Mouse (Mus musculus) neural tube, embryonic 13.5 days (tissue): ENCODE results near the gene Thnsl1. TPM values are rescaled to one million over a fixed set of nuclear protein-coding genes. Genes with fewer than 3 reads are reported as not detected.
"Not testable (repeated sequence)": the region's sequence is repeated elsewhere in the genome, so short reads cannot be mapped to it uniquely, and the experiment has no call there.

Source experiments
- ATAC-seq: fragments of 200-750 bp; cut with Nextera tagmentation; 2 replicates; pipeline ENCODE4 v1.8.0; 2017; ENCODE audit warnings: low read depth, mild to moderate bottlenecking, moderate TSS enrichment, moderate library complexity
- H3K27ac ChIP-seq: fragments of 300-500 bp; sonication (generic); replicated peaks from 2 replicates; pipeline ENCODE4 v1.5.1; 2015; ENCODE audit warnings: moderate library complexity, mild to moderate bottlenecking, inconsistent platforms
- H3K27me3 ChIP-seq: fragments of 300-500 bp; sonication (generic); 2 replicates; pipeline ENCODE4 v1.6.1; 2015; ENCODE audit warnings: mild to moderate bottlenecking, inconsistent platforms
- H3K36me3 ChIP-seq: fragments of 300-500 bp; sonication (generic); 2 replicates; pipeline ENCODE4 v1.6.1; 2015; ENCODE audit warnings: mild to moderate bottlenecking, inconsistent platforms
- H3K4me1 ChIP-seq: fragments of 300-500 bp; sonication (generic); replicated peaks from 2 replicates; pipeline ENCODE4 v1.6.1; 2015; ENCODE audit warnings: inconsistent platforms
- H3K4me2 ChIP-seq: fragments of 300-500 bp; sonication (generic); 2 replicates; pipeline ENCODE4 v1.6.1; 2015; ENCODE audit warnings: inconsistent platforms, mild to moderate bottlenecking, moderate library complexity
- H3K4me3 ChIP-seq: fragments of 300-500 bp; sonication (generic); 2 replicates; pipeline ENCODE4 v1.5.1; 2015; ENCODE audit warnings: mild to moderate bottlenecking, inconsistent platforms
- H3K9ac ChIP-seq: fragments of 300-500 bp; sonication (generic); 2 replicates; pipeline ENCODE4 v1.6.1; 2015; ENCODE audit warnings: moderate library complexity, mild to moderate bottlenecking, inconsistent platforms
- H3K9me3 ChIP-seq: fragments of 300-500 bp; sonication (generic); 2 replicates; pipeline ENCODE4 v1.6.1; 2016; ENCODE audit warnings: inconsistent platforms
- WGBS: fragments of 180-500 bp; shearing (Covaris S2); methylation state at CpG from one replicate; pipeline ENCODE4 v1.1.7; 2015; 5-methylcytosine and 5-hydroxymethylcytosine counted together
- polyA plus RNA-seq: library from polyadenylated mRNA; unstranded; fragments of >200 nt; fragmentation: Nextera tagmentation; extraction: Ambion mirVana; gene quantifications from 2 replicates; pipeline ENCODE4 v1.2.1, GENCODE M21; 2015

The Thnsl1 gene
- polyA plus RNA-seq, 1 experiment from 2014 or later = 19.3 TPM

DNA sequence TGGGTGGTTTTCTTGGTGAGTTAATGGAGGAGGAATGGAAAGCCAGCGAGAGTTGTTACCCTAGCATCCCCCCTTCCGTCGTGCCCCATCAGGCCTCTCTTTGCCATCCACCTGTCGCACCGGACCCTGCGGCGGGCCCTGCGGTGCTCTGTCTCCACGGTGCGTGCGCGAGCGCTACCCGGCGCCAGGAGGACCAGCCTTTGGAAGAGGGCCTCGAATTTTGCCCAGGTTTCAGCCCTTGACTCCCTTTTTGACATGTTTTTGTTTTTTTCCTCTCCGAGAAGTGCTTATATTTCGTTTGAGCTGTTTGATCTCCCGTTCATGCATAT lies 271 bp downstream of the Thnsl1 start:
- peak overlapping the region; percentile 69 for H3K4me2 ChIP-seq
- peaks cover 23% of the 10 kb centered on the region for H3K4me1 ChIP-seq
- WGBS = 0% methylated on average over 19 of the region's 19 CpGs
- H3K4me3 ChIP-seq = peak overlapping the region; percentile 71
- no peaks in the 10 kb centered on the region for H3K27me3 ChIP-seq
- H3K36me3 ChIP-seq = no peaks in the 10 kb centered on the region
- peak; percentile 95 for ATAC-seq
- H3K9me3 ChIP-seq = no peaks in the 10 kb centered on the region
- peak overlapping the region; percentile 73 for H3K9ac ChIP-seq
- H3K27ac ChIP-seq = peak overlapping the region; percentile 85

DNA sequence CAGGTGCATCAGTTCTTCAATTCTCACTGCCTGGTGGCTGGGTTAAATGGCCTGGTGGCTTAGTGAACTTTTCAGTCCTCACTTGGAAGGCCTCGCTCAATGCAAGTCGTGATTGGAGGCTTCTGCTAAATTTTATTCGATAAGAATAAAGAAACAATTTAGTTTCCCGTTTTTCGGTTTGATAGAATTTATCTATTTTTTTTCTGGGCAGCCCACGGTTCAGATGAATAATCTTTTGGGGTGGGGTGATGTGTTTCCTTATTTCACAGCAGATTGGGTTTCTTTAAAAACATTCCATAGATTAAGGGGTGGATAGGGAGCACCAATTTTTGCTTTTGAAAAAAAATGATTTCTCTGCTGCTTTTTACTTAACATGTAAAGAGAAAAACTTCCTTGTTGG lies 754 bp downstream of the Thnsl1 start:
- peak overlapping the region; percentile 85; the same call in 1 of the 2 replicates for H3K27ac ChIP-seq
- peaks cover 23% of the 10 kb centered on the region for H3K4me1 ChIP-seq
- no peaks in the 10 kb centered on the region for H3K27me3 ChIP-seq
- H3K4me3 ChIP-seq = peak overlapping the region; percentile 71
- peak overlapping the region; percentile 69 for H3K4me2 ChIP-seq
- peak overlapping the region; percentile 73 for H3K9ac ChIP-seq
- H3K36me3 ChIP-seq = 0 out of 2 replicates have a peak, but pooled peaks cover 1% of the 10 kb centered on the region
- H3K9me3 ChIP-seq = no peaks in the 10 kb centered on the region
- no peak for ATAC-seq
- 44% methylated on average over 6 of the region's 6 CpGs for WGBS

DNA sequence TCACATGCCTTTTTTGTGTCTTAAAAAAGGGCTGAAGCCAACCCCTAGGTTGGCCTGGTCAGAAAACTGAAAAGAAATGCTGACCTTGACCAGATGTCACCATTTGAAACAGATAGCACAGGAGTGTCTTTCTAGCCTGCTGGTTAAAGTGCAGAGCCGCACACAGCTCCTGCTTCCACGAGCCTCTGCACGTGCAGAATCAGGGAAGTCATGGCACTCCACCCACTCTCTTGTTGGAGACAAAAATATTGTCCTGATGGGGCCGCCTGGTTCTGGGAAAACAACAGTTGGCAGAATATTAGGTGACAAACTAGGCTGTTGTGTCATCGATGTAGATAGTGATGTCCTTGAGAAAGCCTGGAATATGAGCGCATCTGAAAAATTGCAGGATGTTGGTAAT lies 5.8 kb downstream of the Thnsl1 start:
- no peak overlapping the region for H3K4me2 ChIP-seq
- H3K27me3 ChIP-seq = no peaks in the 10 kb centered on the region
- WGBS = 85% methylated on average over 6 of the region's 6 CpGs

DNA sequence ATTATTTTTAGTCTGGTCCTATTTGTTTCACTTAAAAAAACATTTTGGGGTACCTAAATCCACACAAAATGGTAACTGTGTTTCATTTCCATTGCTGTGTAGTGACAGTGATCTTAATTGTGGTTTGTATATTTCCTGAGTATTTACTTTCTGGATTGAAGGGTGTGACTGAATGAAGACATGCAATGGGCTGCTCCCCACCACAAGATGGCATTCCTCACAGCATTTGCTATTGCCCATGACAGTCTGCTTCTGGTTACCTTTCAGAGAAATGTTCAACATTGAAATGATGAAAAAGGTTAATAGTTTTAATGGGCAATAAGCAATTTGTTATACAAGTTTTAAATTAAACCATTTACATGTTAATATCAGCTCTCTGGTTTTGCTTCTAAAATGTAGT lies 8.8 kb downstream of the Thnsl1 start:
- Histone ChIP-seq H3K9me3 (no peaks in the 10 kb centered on the region), H3K4me2 (no peak overlapping the region), H3K4me1 (no peaks in the 10 kb centered on the region), H3K27me3 (no peaks in the 10 kb centered on the region), H3K36me3 (peaks cover 48% of the 10 kb centered on the region), H3K27ac (no peak overlapping the region), H3K4me3 (no peak overlapping the region), H3K9ac (no peak overlapping the region)
- ATAC-seq = no peak

More for the DNA sequence above, 5.8 kb downstream of the Thnsl1 start:
- no peak overlapping the region for H3K27ac ChIP-seq
- no peak overlapping the region for H3K4me3 ChIP-seq
- no peak for ATAC-seq
- H3K9ac ChIP-seq = no peak overlapping the region
- H3K4me1 ChIP-seq = peaks cover 13% of the 10 kb centered on the region
- peaks cover 38% of the 10 kb centered on the region for H3K36me3 ChIP-seq
- no peaks in the 10 kb centered on the region for H3K9me3 ChIP-seq

DNA sequence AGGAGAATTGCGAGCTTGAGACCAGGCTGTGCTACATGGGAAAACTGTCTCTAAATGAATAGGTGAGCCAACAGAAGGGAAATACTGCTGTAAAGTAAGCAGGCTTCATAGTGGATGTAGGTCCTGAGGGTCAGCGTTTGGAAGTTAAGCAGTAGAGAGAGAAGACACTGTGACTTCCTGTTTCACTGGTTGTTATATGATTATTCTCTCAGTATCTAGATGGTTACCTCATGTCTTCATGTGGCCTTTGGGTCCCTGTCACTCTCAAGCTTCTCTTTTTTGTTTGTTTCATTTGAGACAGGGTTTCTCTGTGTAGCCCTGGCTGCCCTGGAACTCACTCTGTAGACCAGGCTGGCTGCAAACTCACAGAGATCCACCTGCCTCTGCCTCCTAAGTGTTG lies 9.8 kb downstream of the Thnsl1 start:
- whole genome bisulfite sequencing = 92% methylated on average over 2 of the region's 2 CpGs

DNA sequence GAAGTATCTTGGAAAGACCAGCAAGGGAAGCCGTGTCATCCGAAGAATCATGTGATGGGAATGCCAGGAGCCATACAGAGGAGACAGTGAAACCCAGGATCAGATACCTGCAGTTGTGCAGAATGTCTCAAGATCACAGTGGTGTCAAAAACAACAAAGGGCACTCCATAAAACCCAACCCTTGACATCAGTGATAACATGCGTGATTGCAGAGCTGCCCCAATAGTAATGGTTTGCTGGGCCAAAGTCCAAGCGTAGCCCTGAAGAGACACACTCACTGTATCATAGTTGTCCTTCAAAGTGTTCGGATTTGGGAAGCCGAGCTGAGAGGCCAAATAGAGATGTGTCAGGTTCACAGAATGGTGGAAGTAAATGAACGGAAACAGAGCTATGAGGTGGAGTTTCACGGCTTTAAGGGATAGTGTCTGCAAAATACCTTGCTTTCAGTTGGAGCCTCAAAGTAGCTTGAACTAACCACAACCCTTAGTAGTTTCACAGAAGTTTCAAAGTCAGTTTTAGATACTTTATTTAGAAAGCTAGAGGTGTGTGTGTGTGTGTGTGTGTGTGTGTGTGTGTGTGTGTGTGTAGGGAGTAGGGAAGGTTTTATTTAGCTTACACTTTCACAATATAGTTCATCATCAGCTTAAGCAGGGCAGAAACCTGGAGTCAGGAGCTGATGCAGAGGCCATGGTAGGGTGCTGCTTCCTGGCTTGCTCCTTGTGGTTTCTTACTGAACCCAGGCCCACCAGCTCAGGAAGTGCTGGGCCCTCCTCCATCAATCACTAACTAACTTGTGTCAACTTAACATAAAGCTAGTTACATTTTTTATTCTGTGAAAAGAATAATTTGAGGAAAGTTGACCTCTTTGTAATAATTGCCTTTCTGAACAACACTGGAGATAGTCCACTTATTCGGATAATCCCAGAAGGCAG lies 17.2 kb downstream of the Thnsl1 start:
- H3K36me3 ChIP-seq = 0 out of 2 replicates have a peak, but pooled peaks cover 5% of the 10 kb centered on the region
- H3K4me3 ChIP-seq = no peak overlapping the region
- H3K4me1 ChIP-seq = no peaks in the 10 kb centered on the region
- H3K27me3 ChIP-seq = no peaks in the 10 kb centered on the region
- no peak for ATAC-seq
- no peak overlapping the region for H3K27ac ChIP-seq
- no peak overlapping the region for H3K4me2 ChIP-seq
- H3K9me3 ChIP-seq = no peaks in the 10 kb centered on the region
- WGBS = 93% methylated on average over 9 of the region's 9 CpGs
- H3K9ac ChIP-seq = no peak overlapping the region

More for the DNA sequence above, 9.8 kb downstream of the Thnsl1 start:
- Histone ChIP-seq H3K27ac (no peak overlapping the region), H3K27me3 (no peaks in the 10 kb centered on the region), H3K36me3 (peaks cover 48% of the 10 kb centered on the region), H3K4me3 (no peak overlapping the region), H3K4me1 (no peaks in the 10 kb centered on the region), H3K9me3 (no peaks in the 10 kb centered on the region), H3K9ac (no peak overlapping the region), H3K4me2 (no peak overlapping the region)
- ATAC-seq = no peak

DNA sequence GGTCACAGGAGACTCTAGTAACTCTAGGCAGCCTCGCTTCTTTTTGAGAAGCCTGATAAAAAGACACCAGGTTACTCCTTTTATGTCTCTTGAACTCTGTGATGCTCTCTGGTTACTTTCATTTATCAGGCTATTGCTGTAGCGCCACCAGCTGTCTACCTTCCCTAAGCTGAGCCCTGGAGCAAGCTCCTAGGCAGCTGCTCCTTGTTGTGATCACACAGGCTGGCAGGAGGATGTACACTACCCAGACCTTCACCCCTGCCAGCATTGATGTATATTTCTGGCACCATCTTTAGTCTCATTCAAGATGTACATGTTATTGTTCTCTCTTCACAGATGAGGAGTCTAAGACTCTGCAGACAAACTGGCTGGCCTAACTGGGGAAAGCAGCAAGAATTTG lies 24.8 kb downstream of the Thnsl1 start:
- no peak for ATAC-seq
- Histone ChIP-seq H3K4me2 (no peak overlapping the region), H3K27ac (no peak overlapping the region), H3K4me3 (no peak overlapping the region), H3K4me1 (no peaks in the 10 kb centered on the region), H3K36me3 (no peaks in the 10 kb centered on the region), H3K27me3 (no peaks in the 10 kb centered on the region), H3K9ac (no peak overlapping the region), H3K9me3 (no peaks in the 10 kb centered on the region)
- WGBS = 62% methylated on average over 2 of the region's 2 CpGs

DNA sequence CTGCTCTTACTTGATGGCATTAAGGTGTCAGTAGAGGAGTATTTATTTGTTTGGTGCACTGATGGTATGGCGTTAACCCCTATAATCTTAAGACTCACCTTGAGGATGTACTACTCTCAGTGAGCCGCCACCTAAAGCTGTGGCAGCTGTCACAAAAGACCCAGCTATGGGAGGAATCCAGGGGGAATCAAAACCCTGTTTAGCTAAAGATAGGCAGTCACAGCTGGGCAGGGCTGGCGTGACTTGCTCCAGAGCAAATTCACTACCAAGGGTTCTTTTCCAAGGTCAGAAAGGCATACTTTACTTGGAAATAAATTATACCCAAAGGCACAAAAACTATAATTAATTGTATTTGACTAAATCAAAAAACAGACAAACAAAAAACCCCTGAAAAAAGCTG lies 25.6 kb downstream of the Thnsl1 start:
- 81% methylated on average over 3 of the region's 3 CpGs for WGBS
- no peaks in the 10 kb centered on the region for H3K4me1 ChIP-seq
- H3K27ac ChIP-seq = no peak overlapping the region
- H3K4me2 ChIP-seq = no peak overlapping the region
- no peak overlapping the region for H3K9ac ChIP-seq
- H3K9me3 ChIP-seq = no peaks in the 10 kb centered on the region
- no peaks in the 10 kb centered on the region for H3K36me3 ChIP-seq
- no peak for ATAC-seq
- H3K4me3 ChIP-seq = no peak overlapping the region
- H3K27me3 ChIP-seq = no peaks in the 10 kb centered on the region

DNA sequence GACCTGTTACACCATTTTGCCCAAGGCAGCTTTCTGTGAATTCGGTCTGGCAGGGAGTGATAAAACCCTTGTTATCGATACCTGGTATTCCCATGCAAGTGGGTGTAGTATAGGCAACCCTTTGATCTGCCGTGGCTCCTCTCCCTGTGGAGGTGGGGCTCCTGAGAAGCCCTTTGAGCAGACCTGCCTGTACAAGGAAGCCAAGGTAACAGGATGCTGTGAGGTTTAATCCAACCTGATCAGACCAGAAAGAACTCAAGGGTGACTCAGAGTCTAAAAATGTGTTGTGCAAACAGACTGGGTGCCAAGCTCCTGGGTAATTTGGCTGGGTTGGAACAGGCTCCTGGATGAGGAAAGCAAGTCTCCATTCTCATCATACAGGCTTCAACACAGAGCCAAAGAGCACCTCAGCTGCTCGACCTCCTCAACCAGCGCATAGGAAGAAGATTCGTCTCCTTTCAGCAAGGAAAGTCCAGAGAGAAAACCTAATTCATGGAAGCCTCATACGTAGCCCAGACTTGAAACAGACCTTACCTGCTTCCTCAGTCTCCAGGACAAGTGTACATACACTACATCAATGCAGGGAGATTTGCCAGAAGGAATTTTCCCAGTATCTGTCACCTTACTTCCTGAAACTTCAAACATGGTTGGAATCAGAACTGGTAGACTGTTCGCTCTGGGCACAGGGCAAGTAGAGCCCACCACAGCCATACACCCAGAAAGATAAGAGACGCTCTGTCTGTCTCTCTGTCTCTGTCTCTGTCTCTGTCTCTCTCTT lies 29.5 kb downstream of the Thnsl1 start:
- H3K27me3 ChIP-seq = no peaks in the 10 kb centered on the region
- H3K4me2 ChIP-seq = no peak overlapping the region
- no peak overlapping the region for H3K4me3 ChIP-seq
- H3K9me3 ChIP-seq = no peaks in the 10 kb centered on the region
- H3K36me3 ChIP-seq = no peaks in the 10 kb centered on the region
- H3K9ac ChIP-seq = no peak overlapping the region
- no peak overlapping the region for H3K27ac ChIP-seq
- no peak for ATAC-seq
- 80% methylated on average over 9 of the region's 9 CpGs for WGBS
- H3K4me1 ChIP-seq = no peaks in the 10 kb centered on the region

DNA sequence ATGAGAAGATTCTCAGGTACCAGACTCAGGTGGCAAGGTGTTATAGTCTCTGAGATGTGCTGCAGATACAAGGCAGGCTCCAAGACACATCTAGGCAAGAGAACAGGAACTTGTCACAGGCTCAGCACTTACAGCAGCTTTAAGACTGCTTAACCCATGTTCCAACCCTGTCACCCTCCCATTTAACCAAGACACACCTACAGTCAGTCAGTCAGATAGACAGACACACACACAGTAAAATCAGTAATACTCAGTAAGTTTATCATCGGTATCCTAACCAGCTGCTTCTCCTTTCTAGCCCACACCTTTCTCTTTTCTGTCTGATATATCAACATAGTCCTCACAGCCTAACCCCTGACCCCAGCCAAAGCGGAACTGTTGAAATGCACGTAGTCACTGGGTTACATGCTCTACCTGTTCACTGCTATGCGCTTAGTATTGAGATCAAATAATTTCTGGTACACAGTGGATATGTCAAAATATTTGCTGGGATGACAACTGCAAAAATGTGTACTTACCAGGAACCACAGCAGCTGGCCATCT lies 30.4 kb downstream of the Thnsl1 start:
- Histone ChIP-seq H3K4me2 (no peak overlapping the region), H3K4me1 (no peaks in the 10 kb centered on the region), H3K27ac (no peak overlapping the region), H3K4me3 (no peak overlapping the region), H3K9ac (no peak overlapping the region), H3K36me3 (no peaks in the 10 kb centered on the region), H3K9me3 (no peaks in the 10 kb centered on the region), H3K27me3 (no peaks in the 10 kb centered on the region)
- WGBS = 97% methylated on average over 4 of the region's 4 CpGs
- no peak for ATAC-seq

DNA sequence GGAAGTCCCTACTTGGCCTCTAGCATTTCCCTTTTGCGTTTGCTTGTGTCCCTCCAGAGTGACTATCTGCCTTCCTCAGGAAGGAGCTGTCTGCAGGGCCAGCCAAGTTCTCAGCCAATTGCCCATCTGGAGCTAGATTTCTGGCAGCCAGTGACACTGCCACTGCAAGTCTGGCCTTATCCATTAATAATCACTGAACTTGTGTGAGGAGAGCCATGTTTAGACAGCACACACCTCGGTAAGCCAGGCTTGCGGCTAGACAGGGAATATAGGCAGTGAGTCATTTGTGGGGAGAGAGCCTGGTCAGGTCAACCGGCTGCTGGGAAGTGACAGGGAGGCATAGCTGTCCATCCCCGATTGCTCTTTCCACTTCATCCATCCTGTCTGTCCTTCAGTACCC lies 31.3 kb downstream of the Thnsl1 start:
- 86% methylated on average over 5 of the region's 5 CpGs for WGBS

DNA sequence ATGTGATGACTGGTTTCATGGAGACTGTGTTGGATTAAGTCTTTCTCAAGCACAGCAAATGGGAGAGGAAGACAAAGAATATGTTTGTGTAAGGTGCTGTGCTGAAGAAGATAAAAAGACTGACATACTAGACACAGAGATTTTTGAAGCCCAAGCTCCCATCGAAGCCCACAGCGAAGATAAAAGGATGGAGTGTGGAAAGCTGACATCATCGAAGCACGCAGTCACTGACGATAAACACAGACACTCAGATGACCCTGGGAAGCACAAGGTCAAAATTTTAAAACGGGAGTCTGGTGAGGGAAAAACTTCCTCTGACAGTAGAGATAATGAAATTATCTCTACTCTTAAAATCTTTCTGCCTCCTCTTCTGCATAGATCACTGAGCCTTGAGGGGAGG lies 38.6 kb downstream of the Thnsl1 start:
- not testable (repeated sequence) for H3K4me2 ChIP-seq, H3K27ac ChIP-seq, H3K9me3 ChIP-seq, H3K9ac ChIP-seq, H3K4me1 ChIP-seq, H3K4me3 ChIP-seq, H3K27me3 ChIP-seq, ATAC-seq, H3K36me3 ChIP-seq
- WGBS = 82% methylated on average over 4 of the region's 6 CpGs

More for the DNA sequence above, 31.3 kb downstream of the Thnsl1 start:
- Histone ChIP-seq H3K27me3 (no peaks in the 10 kb centered on the region), H3K4me2 (no peak overlapping the region), H3K4me3 (no peak overlapping the region), H3K4me1 (no peaks in the 10 kb centered on the region), H3K9ac (no peak overlapping the region), H3K36me3 (no peaks in the 10 kb centered on the region), H3K27ac (no peak overlapping the region), H3K9me3 (no peaks in the 10 kb centered on the region)
- no peak for ATAC-seq
